Mouse (Mus musculus): ENCODE data around the gene Stmn1. TPM values are rescaled to one million over a fixed set of nuclear protein-coding genes. Genes with fewer than 3 reads are reported as not detected.

Gene Stmn1
- total RNA-seq, 2 experiments from 2014 or later = 868 to 1,207 TPM

- peak; percentile 86 for ATAC-seq (replicated peaks; ENCODE audit: poor library complexity)
These were observed 42.8 kb downstream of the Stmn1 start, which contains the start of gene Aunip for GRCm38 (mm10) chr4:134510845-134511411. TSS of gene Aunip (plus strand) at chr4:134510999.

GRCm38 (mm10) chr4:134511730-134512129 lies 43.6 kb downstream of the Stmn1 start:
- ATAC-seq (replicated peaks; ENCODE audit: poor library complexity) = no peak

DNA sequence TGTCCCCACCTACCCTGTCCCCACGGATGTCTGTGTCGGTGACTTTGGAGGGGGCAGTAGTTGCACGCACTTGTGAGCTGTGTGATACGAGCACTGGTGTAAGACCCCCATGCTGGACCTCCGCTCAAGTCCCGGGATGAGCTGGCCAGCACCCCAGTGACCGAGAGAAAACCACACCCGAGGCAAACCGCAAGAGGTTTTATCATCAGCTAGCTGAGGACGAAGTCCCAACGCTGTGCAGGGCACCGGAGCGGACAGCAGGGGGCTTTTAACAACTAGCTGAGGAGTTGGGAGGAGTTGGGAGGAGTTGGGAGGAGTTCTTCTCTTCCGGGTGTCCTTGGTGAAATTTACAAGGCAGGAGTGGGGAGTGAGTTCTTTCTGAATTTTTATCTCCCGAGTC lies 44.7 kb downstream of the Stmn1 start:
- peak; percentile 64 for ATAC-seq (replicated peaks; ENCODE audit: poor library complexity)

GRCm38 (mm10) chr4:134514309-134514930 lies 46.3 kb downstream of the Stmn1 start:
- no peak for ATAC-seq (replicated peaks; ENCODE audit: poor library complexity)

DNA sequence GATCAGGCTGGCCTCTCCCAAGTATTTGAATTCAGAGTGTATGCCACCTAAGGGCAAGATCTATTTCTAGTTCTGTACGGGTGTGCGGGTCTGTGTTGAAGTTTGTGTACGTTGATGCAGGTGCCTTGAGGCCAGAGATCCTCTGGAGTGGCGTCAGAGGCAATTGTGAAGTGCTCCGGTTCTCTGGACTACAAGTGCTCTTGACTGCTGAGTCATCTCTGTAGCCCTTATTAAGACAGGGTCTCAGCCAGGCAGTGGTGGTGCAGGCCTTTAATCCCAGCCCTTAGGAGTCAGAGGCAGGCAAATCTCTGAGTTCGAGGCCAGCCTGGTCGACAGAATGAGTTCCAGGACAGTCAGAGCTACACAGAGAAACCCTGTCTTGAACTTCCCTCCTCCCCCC lies 47.5 kb downstream of the Stmn1 start:
- ATAC-seq (replicated peaks; ENCODE audit: poor library complexity) = no peak

DNA sequence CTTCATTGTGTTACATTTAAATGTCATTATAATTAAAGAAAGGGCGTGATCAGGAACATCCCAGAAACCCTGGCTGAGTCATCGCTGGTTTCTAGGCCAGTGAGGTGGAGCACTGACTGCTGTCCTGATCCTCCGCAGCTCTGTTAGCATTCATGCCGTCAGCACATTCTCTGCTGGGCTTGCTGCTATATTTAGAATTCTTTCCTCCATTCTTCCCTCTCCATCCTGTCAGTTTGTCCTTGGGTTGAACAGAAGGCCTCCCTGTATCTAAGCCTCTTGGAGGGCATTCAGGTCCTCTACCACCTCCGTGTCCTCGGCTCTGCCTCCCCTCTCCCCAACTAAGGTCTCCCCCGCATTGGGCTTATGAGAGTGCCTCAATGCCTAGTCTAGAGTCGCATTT lies 48.9 kb downstream of the Stmn1 start:
- ATAC-seq (replicated peaks; ENCODE audit: poor library complexity) = no peak

DNA sequence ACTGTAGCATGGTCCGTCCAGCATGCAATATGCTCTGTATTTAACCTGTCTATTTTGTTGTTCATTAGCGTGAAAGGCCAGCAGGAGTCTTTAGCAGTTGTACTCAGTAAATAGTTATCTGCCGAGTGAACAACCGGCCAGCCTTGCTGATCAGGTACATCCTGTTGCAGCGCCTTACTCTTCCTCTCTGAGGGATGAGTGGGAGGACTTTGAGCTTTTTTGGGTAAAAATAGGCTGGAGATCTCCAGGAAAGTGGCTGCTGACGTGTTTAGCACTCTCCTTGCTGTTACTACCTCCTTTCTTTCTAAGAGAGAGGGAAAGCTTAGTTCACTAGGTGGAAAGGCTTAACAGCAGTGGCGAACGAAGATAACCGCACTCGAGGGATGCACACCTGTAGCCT lies 49.6 kb downstream of the Stmn1 start:
- ATAC-seq (replicated peaks; ENCODE audit: poor library complexity) = no peak

GRCm38 (mm10) chr4:134518541-134518940 lies 50.4 kb downstream of the Stmn1 start:
- ATAC-seq (replicated peaks; ENCODE audit: poor library complexity) = no peak

- no peak for ATAC-seq (replicated peaks; ENCODE audit: poor library complexity)
These were observed 51.2 kb downstream of the Stmn1 start for GRCm38 (mm10) chr4:134519281-134519680.

Other genes with a start within 250 kb of the Stmn1 start
- gene Catsper4, start 240.9 kb upstream of the Stmn1 start, total RNA-seq (2015) = not detected in 2 replicates
- gene Catsper4, start 240.9 kb upstream of the Stmn1 start, total RNA-seq (2017) = not detected in 2 replicates
- not detected in 2 replicates for gene Cnksr1, start 229.9 kb upstream of the Stmn1 start, total RNA-seq (2015)
- gene Cnksr1, start 229.9 kb upstream of the Stmn1 start, total RNA-seq (2017) = not detected in 2 replicates
- gene E130218I03Rik, start 224.7 kb upstream of the Stmn1 start, total RNA-seq (2015) = not detected in 2 replicates
- gene E130218I03Rik, start 224.7 kb upstream of the Stmn1 start, total RNA-seq (2017) = 0.14 TPM in 1 of 2 replicates, not detected in the other
- gene Zfp593, start 222.7 kb upstream of the Stmn1 start, total RNA-seq (2015) = 11.7 and 11.8 TPM in 2 replicates
- gene Zfp593, start 222.7 kb upstream of the Stmn1 start, total RNA-seq (2017) = 12.5 and 12.7 TPM in 2 replicates
- gene Gm30191, start 221.4 kb upstream of the Stmn1 start, total RNA-seq (2015) = not detected in 2 replicates
- not detected in 2 replicates for gene Gm30191, start 221.4 kb upstream of the Stmn1 start, total RNA-seq (2017)
- gene Grrp1, start 214.2 kb upstream of the Stmn1 start, total RNA-seq (2015) = not detected in 2 replicates
- gene Grrp1, start 214.2 kb upstream of the Stmn1 start, total RNA-seq (2017) = not detected in 2 replicates
- 23.4 and 25.9 TPM in 2 replicates for gene Pdik1l, start 180.4 kb upstream of the Stmn1 start, total RNA-seq (2015)
- gene Pdik1l, start 180.4 kb upstream of the Stmn1 start, total RNA-seq (2017) = 32.7 and 34.0 TPM in 2 replicates
- gene Trim63, start 153.2 kb upstream of the Stmn1 start, total RNA-seq (2015) = not detected in 2 replicates
- not detected in 2 replicates for gene Trim63, start 153.2 kb upstream of the Stmn1 start, total RNA-seq (2017)
- gene Slc30a2, start 125.1 kb upstream of the Stmn1 start, total RNA-seq (2015) = 0.07 and 0.15 TPM in 2 replicates
- not detected in 2 replicates for gene Slc30a2, start 125.1 kb upstream of the Stmn1 start, total RNA-seq (2017)
- gene Extl1, start 84.5 kb upstream of the Stmn1 start, total RNA-seq (2015) = not detected in 2 replicates
- not detected in 2 replicates for gene Extl1, start 84.5 kb upstream of the Stmn1 start, total RNA-seq (2017)
- gene Pafah2, start 72.0 kb upstream of the Stmn1 start, total RNA-seq (2015) = 14.0 and 21.2 TPM in 2 replicates
- gene Pafah2, start 72.0 kb upstream of the Stmn1 start, total RNA-seq (2017) = 14.5 and 16.2 TPM in 2 replicates
- 5.2 and 7.3 TPM in 2 replicates for gene Paqr7, start 28.4 kb downstream of the Stmn1 start, total RNA-seq (2015)
- 11.1 and 13.5 TPM in 2 replicates for gene Paqr7, start 28.4 kb downstream of the Stmn1 start, total RNA-seq (2017)
- gene Aunip, start 42.7 kb downstream of the Stmn1 start, total RNA-seq (2015) = 11.8 and 14.6 TPM in 2 replicates
- gene Aunip, start 42.7 kb downstream of the Stmn1 start, total RNA-seq (2017) = 24.3 and 30.6 TPM in 2 replicates
- gene Mtfr1l, start 67.1 kb downstream of the Stmn1 start, total RNA-seq (2015) = 59.1 and 69.8 TPM in 2 replicates
- gene Mtfr1l, start 67.1 kb downstream of the Stmn1 start, total RNA-seq (2017) = 42.7 and 51.0 TPM in 2 replicates
- 31.0 and 32.8 TPM in 2 replicates for gene Selenon, start 83.8 kb downstream of the Stmn1 start, total RNA-seq (2015)
- gene Selenon, start 83.8 kb downstream of the Stmn1 start, total RNA-seq (2017) = 6.0 and 7.0 TPM in 2 replicates
- 10.5 and 14.2 TPM in 2 replicates for gene Man1c1, start 236.0 kb downstream of the Stmn1 start, total RNA-seq (2015)
- gene Man1c1, start 236.0 kb downstream of the Stmn1 start, total RNA-seq (2017) = 5.0 and 5.8 TPM in 2 replicates